ENCODE assay signal across 9 mouse cellular contexts in genomic region chr6:84008363-84009171, GRCm38 (mm10). TPM values are rescaled to one million over a fixed set of nuclear protein-coding genes. Genes with fewer than 3 reads are reported as not detected.
DNase-seq lines count a peak whose midpoint lies in the region; ATAC-seq and TF ChIP-seq lines count a peak whose summit lies in the region.
"Had no signal": no experiment of that assay in that cellular context is flagged by ENCODE, and none has a peak within 500 bp of the region (broad histone marks: within the 10 kb centered on the region; RNA-seq: fewer than 3 reads in every experiment).

TSS of gene Dysf (plus strand) at chr6:84008590.

- peak; percentile 71 for ATAC-seq in hindbrain, postnatal 0 days
- ATAC-seq in liver, embryonic 14.5 days (ENCODE audit: insufficient read depth), result no peak

- intact Hi-C loops in gastrocnemius, postnatal 36 days (cut with DNase I), result no loop called here

- peaks cover 17% of the 10 kb centered on the region for H3K4me1 ChIP-seq in hindbrain, postnatal 0 days (ENCODE audit: insufficient read depth, low read length)
- H3K4me1 ChIP-seq in liver, embryonic 14.5 days (replicated peaks; ENCODE audit: control insufficient read depth in 2 of 2, insufficient read depth in 2 of 2, low read length in 1 of 2), result no peaks in the 10 kb centered on the region
- peaks cover 22% of the 10 kb centered on the region for H3K4me1 ChIP-seq in olfactory bulb, adult 2 months (ENCODE audit: control insufficient read depth, insufficient read depth, low read length)

- DNase-seq in layer of hippocampus, adult 2 months (ENCODE audit: low spot score in 2 of 2), result peak in 1 of 2 experiments; percentile 33
- no peak for DNase-seq in layer of hippocampus, adult 9-10 months (ENCODE audit: low spot score)
- peak; percentile 46 for DNase-seq in brain, embryonic 14.5 days (ENCODE audit: low read depth)
- DNase-seq in gastrocnemius, postnatal 36 days, result peak; percentile 30 to 45
- peak; percentile 50 for DNase-seq in hindbrain, postnatal 0 days (ENCODE audit: low spot score)
- DNase-seq in liver, embryonic 14.5 days (ENCODE audit: low read depth in 3 of 3, low spot score in 3 of 3), result no peak
- no peak for DNase-seq in frontal cortex, postnatal 14 days (ENCODE audit: low spot score in 2 of 2)

- TF ChIP-seq CTCF in layer of hippocampus, adult 2 months (conservative IDR thresholded peaks at IDR 0.05), result peak; percentile 65
- TF ChIP-seq CTCF in brain, embryonic 14.5 days (IDR thresholded peaks at IDR 0.05; ENCODE audit: borderline replicate concordance, extremely low read depth, insufficient read depth, insufficient read length), result peak; percentile 13; the same call in 1 of the 2 replicates
- TF ChIP-seq CTCF in hindbrain, postnatal 0 days (IDR thresholded peaks at IDR 0.05; ENCODE audit: low read depth), result peak; percentile 50
- TF ChIP-seq CTCF in liver, embryonic 14.5 days (IDR thresholded peaks at IDR 0.05; ENCODE audit: low read depth), result 0 out of 2 replicates have a peak, but pooled peaks have one; percentile 11
- TF ChIP-seq CTCF in olfactory bulb, adult 2 months (IDR thresholded peaks at IDR 0.05; ENCODE audit: insufficient read depth, low read depth, low read length), result peak; percentile 29; the same call in 1 of the 2 replicates

- WGBS in hindbrain, postnatal 0 days, result under 1% methylated on average over 41 of the region's 41 CpGs
- WGBS in liver, embryonic 14.5 days (ENCODE audit: insufficient replicate concordance), result 3% methylated on average over 41 of the region's 41 CpGs
- WGBS in olfactory bulb, adult 2 months, result 2% methylated on average over 41 of the region's 41 CpGs

- H3K4me3 ChIP-seq in layer of hippocampus, adult 2 months, result peak within 1 kb of the TSS; percentile 56
- peak within 1 kb of the TSS; percentile 38 for H3K4me3 ChIP-seq in hindbrain, postnatal 0 days (ENCODE audit: low read length)
- H3K4me3 ChIP-seq in liver, embryonic 14.5 days (ENCODE audit: insufficient read depth in 1 of 2, low read depth in 2 of 2, low read length in 2 of 2), result peak within 1 kb of the TSS in 1 of 2 experiments; percentile 15; a peak in 1 of 4 replicates
- peak within 1 kb of the TSS; percentile 46 for H3K4me3 ChIP-seq in olfactory bulb, adult 2 months (ENCODE audit: insufficient read depth, low read depth, low read length)

- peak within 1 kb of the TSS; percentile 87 for H3K4me2 ChIP-seq in hindbrain, postnatal 0 days (ENCODE audit: low read depth, low read length)
- H3K4me2 ChIP-seq in liver, embryonic 14.5 days (ENCODE audit: low read depth), result peak within 1 kb of the TSS; percentile 11

- no peak within 1 kb of the TSS for H3K27ac ChIP-seq in layer of hippocampus, adult 2 months
- H3K27ac ChIP-seq in hindbrain, postnatal 0 days, result no peak within 1 kb of the TSS
- no peak within 1 kb of the TSS for H3K27ac ChIP-seq in liver, embryonic 14.5 days
- no peak within 1 kb of the TSS for H3K27ac ChIP-seq in olfactory bulb, adult 2 months (ENCODE audit: insufficient read depth, low read depth, low read length)

- H3K9me3 ChIP-seq in hindbrain, postnatal 0 days (ENCODE audit: low read length), result no peaks in the 10 kb centered on the region
- no peaks in the 10 kb centered on the region for H3K9me3 ChIP-seq in liver, embryonic 14.5 days (ENCODE audit: control insufficient read depth, low read length)

- no peak for TF ChIP-seq POLR2A in brain, embryonic 14.5 days (IDR thresholded peaks at IDR 0.05; ENCODE audit: borderline replicate concordance, extremely low read depth, insufficient read depth, insufficient read length, poor library complexity, severe bottlenecking)
- no peak for TF ChIP-seq POLR2A in olfactory bulb, adult 2 months (IDR thresholded peaks at IDR 0.05; ENCODE audit: insufficient read depth, low read depth, low read length)

- no peaks in the 10 kb centered on the region for H3K27me3 ChIP-seq in hindbrain, postnatal 0 days (ENCODE audit: insufficient read depth, low read length)
- H3K27me3 ChIP-seq in liver, embryonic 14.5 days (ENCODE audit: control insufficient read depth, insufficient read depth, low read length), result peaks cover 19% of the 10 kb centered on the region

- no peak for TF ChIP-seq EP300 in liver, embryonic 14.5 days (IDR thresholded peaks at IDR 0.05; ENCODE audit: low read depth)

- H3K36me3 ChIP-seq in hindbrain, postnatal 0 days (ENCODE audit: insufficient read depth, low read length), result no peaks in the 10 kb centered on the region
- no peaks in the 10 kb centered on the region for H3K36me3 ChIP-seq in liver, embryonic 14.5 days (replicated peaks; ENCODE audit: control insufficient read depth, insufficient read depth, low read depth)

- peak within 1 kb of the TSS; percentile 22; the same call in 1 of the 2 replicates for H3K9ac ChIP-seq in hindbrain, postnatal 0 days (replicated peaks; ENCODE audit: low read length)
- H3K9ac ChIP-seq in liver, embryonic 14.5 days (replicated peaks), result no peak within 1 kb of the TSS

RNA-seq across cellular contexts. Expression of gene Dysf, which starts in this region (rescaled TPM):
- total RNA-seq in layer of hippocampus, adult 2 months (2021), result 1 to 10 TPM; 1.6 to 3.6 TPM
- polyA plus RNA-seq in brain, embryonic 14.5 days (2012; rRNA removed), result 2.8 and 3.9 TPM in 2 replicates
- 10 to 100 TPM; 77.3 to 80.9 TPM for total RNA-seq in gastrocnemius, postnatal 36 days (2021)
- total RNA-seq in hindbrain, postnatal 0 days (2014; rRNA removed), result 1.9 and 2.4 TPM in 2 replicates
- 1.6 and 2.0 TPM in 2 replicates for polyA plus RNA-seq in hindbrain, postnatal 0 days (2015; fragmentation: Nextera tagmentation; extraction: Ambion mirVana)
- 1.5 and 1.9 TPM in 2 replicates for polyA plus RNA-seq in liver, embryonic 14.5 days (2012; rRNA removed)
- 1.2 and 1.6 TPM in 2 replicates for polyA plus RNA-seq in liver, embryonic 14.5 days (2014; fragmentation: Nextera tagmentation; extraction: Ambion mirVana)
- not detected in 2 replicates for polyA plus RNA-seq in olfactory bulb, adult 2 months (2012; ENCODE audit: insufficient read depth, insufficient read length, low replicate concordance, missing spikeins)
- total RNA-seq: MEL had no signal

Comparison
In these comparisons a context has a peak if more than half of its experiments do, and no peak if none do; other contexts are left out.
1. RNA of gene Dysf (total RNA-seq): 77.3 to 80.9 TPM in gastrocnemius, postnatal 36 days; 1.6 to 3.6 TPM in layer of hippocampus, adult 2 months and 1.9 to 2.4 TPM in hindbrain, postnatal 0 days; every median in the first group is over 10 times any median in the second.
2. DNase-seq: peak in brain, embryonic 14.5 days (single experiment), gastrocnemius, postnatal 36 days (2 of 2) and hindbrain, postnatal 0 days (single experiment); none in layer of hippocampus, adult 9-10 months (single experiment), liver, embryonic 14.5 days (0 of 3) and frontal cortex, postnatal 14 days (0 of 2).
3. CTCF ChIP-seq: peak in every context shown above with its lines; median percentile 65 in layer of hippocampus, adult 2 months; 50 in hindbrain, postnatal 0 days; 29 in olfactory bulb, adult 2 months; 13 in brain, embryonic 14.5 days; 11 in liver, embryonic 14.5 days.